Mouse (Mus musculus) liver, embryonic 12.5 days (tissue): ENCODE measurements at regions not wholly inside any gene's neighbourhood (a gene's known extent, or its start where the extent isn't known, plus 50 kb on each side); places are given as distances from the start of the nearest gene placed in this dataset.

ENCODE experiments used
- ATAC-seq: fragments of 200-750 bp; cut with Nextera tagmentation; 2 replicates; pipeline ENCODE4 v1.8.0; 2017; ENCODE audit warnings: moderate number of reproducible peaks, mild to moderate bottlenecking, moderate library complexity
- H3K27ac ChIP-seq: fragments of 300-500 bp; sonication (generic); 2 replicates; pipeline ENCODE4 v1.5.1; 2016; ENCODE audit warnings: mild to moderate bottlenecking
- H3K27me3 ChIP-seq: fragments of 300-500 bp; sonication (generic); replicated peaks from 2 replicates; pipeline ENCODE4 v1.6.1; 2016; ENCODE audit warnings: mild to moderate bottlenecking, moderate library complexity
- H3K36me3 ChIP-seq: fragments of 300-500 bp; sonication (generic); 2 replicates; pipeline ENCODE4 v1.6.1; 2016; ENCODE audit warnings: mild to moderate bottlenecking, moderate library complexity
- H3K4me1 ChIP-seq: fragments of 300-500 bp; sonication (generic); 2 replicates; pipeline ENCODE4 v1.6.1; 2016
- H3K4me2 ChIP-seq: fragments of 300-500 bp; sonication (generic); 2 replicates; pipeline ENCODE4 v1.6.1; 2016; ENCODE audit warnings: mild to moderate bottlenecking, moderate library complexity
- H3K4me3 ChIP-seq: fragments of 300-500 bp; sonication (generic); 2 replicates; pipeline ENCODE4 v1.5.1; 2016; ENCODE audit warnings: mild to moderate bottlenecking, moderate library complexity
- H3K9ac ChIP-seq: fragments of 300-500 bp; sonication (generic); 2 replicates; pipeline ENCODE4 v1.6.1; 2016; ENCODE audit warnings: mild to moderate bottlenecking, moderate library complexity
- H3K9me3 ChIP-seq: fragments of 300-500 bp; sonication (generic); replicated peaks from 2 replicates; pipeline ENCODE4 v1.6.1; 2016; ENCODE audit warnings: mild to moderate bottlenecking, moderate library complexity
- WGBS: fragments of 180-500 bp; shearing (Covaris S2); methylation state at CpG from one replicate; pipeline ENCODE4 v1.1.7; 2016; ENCODE audit not compliant: insufficient replicate concordance; 5-methylcytosine and 5-hydroxymethylcytosine counted together

GRCm38 (mm10) chr9:116415021-116415420 lies 239.9 kb upstream of the Tgfbr2 start:
- Histone ChIP-seq H3K9ac (no peak overlapping the region), H3K27ac (no peak overlapping the region), H3K4me2 (no peak overlapping the region), H3K4me3 (no peak overlapping the region), H3K4me1 (no peaks in the 10 kb centered on the region), H3K27me3 (no peaks in the 10 kb centered on the region), H3K36me3 (no peaks in the 10 kb centered on the region), H3K9me3 (no peaks in the 10 kb centered on the region)
- no peak for ATAC-seq
- 54% methylated on average over 4 of the region's 4 CpGs for WGBS

- Histone ChIP-seq H3K27me3 (no peaks in the 10 kb centered on the region), H3K36me3 (no peaks in the 10 kb centered on the region), H3K4me1 (no peaks in the 10 kb centered on the region), H3K27ac (no peak overlapping the region), H3K4me2 (no peak overlapping the region), H3K9ac (no peak overlapping the region), H3K4me3 (no peak overlapping the region), H3K9me3 (0 out of 2 replicates have a peak, but pooled peaks cover 4% of the 10 kb centered on the region)
- WGBS = 44% methylated on average over 5 of the region's 5 CpGs
- no peak for ATAC-seq
These were observed 235.9 kb upstream of the Tgfbr2 start for GRCm38 (mm10) chr9:116411067-116411466.

DNA sequence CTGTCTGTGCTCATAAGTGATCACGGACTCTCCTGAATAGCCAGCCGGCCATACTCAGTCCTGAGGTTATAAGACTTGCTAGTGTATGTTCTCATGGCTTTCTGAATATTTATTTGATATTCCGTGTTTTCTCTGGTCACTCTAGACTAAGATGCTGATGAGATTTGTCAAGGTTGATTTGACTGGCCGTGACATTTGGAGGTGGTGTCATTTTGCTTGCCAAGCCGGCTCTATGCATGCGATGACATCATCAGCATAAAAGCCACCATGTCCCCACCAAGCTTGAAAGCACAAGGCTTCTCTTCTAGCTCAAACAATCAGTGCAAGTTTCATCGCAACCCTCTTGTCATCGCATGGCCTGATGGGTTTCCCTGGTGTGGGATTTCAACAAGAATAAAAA lies 235.3 kb upstream of the Tgfbr2 start:
- 81% methylated on average over 8 of the region's 8 CpGs for WGBS
- H3K27me3 ChIP-seq = no peaks in the 10 kb centered on the region
- 0 out of 2 replicates have a peak, but pooled peaks cover 4% of the 10 kb centered on the region for H3K9me3 ChIP-seq
- ATAC-seq = no peak
- H3K4me3 ChIP-seq = no peak overlapping the region
- H3K9ac ChIP-seq = no peak overlapping the region
- no peaks in the 10 kb centered on the region for H3K36me3 ChIP-seq
- H3K27ac ChIP-seq = no peak overlapping the region
- no peaks in the 10 kb centered on the region for H3K4me1 ChIP-seq
- H3K4me2 ChIP-seq = no peak overlapping the region

- H3K4me3 ChIP-seq = no peak overlapping the region
- H3K4me2 ChIP-seq = no peak overlapping the region
- no peaks in the 10 kb centered on the region for H3K4me1 ChIP-seq
- ATAC-seq = no peak
- no peak overlapping the region for H3K9ac ChIP-seq
- no peak overlapping the region for H3K27ac ChIP-seq
- WGBS = 74% methylated on average over 2 of the region's 2 CpGs
- 0 out of 2 replicates have a peak, but pooled peaks cover 4% of the 10 kb centered on the region for H3K9me3 ChIP-seq
- H3K36me3 ChIP-seq = no peaks in the 10 kb centered on the region
- H3K27me3 ChIP-seq = no peaks in the 10 kb centered on the region
These were observed 233.0 kb upstream of the Tgfbr2 start for GRCm38 (mm10) chr9:116408116-116408515.

GRCm38 (mm10) chr9:116405051-116405450 lies 229.9 kb upstream of the Tgfbr2 start:
- no peak overlapping the region for H3K4me3 ChIP-seq
- no peaks in the 10 kb centered on the region for H3K36me3 ChIP-seq
- H3K9ac ChIP-seq = no peak overlapping the region
- H3K27me3 ChIP-seq = no peaks in the 10 kb centered on the region
- H3K9me3 ChIP-seq = peaks cover 4% of the 10 kb centered on the region; the same call in 1 of the 2 replicates
- WGBS = 69% methylated on average over 1 of the region's 1 CpGs
- no peak overlapping the region for H3K4me2 ChIP-seq
- H3K27ac ChIP-seq = no peak overlapping the region
- no peaks in the 10 kb centered on the region for H3K4me1 ChIP-seq
- ATAC-seq = no peak

- WGBS = 57% methylated on average over 7 of the region's 7 CpGs
- no peak for ATAC-seq
- Histone ChIP-seq H3K27ac (no peak overlapping the region), H3K4me3 (no peak overlapping the region), H3K36me3 (no peaks in the 10 kb centered on the region), H3K4me2 (no peak overlapping the region), H3K4me1 (no peaks in the 10 kb centered on the region), H3K27me3 (no peaks in the 10 kb centered on the region), H3K9ac (no peak overlapping the region), H3K9me3 (no peaks in the 10 kb centered on the region; the same call in 1 of the 2 replicates)
These were observed 226.7 kb upstream of the Tgfbr2 start for GRCm38 (mm10) chr9:116401821-116402220.

DNA sequence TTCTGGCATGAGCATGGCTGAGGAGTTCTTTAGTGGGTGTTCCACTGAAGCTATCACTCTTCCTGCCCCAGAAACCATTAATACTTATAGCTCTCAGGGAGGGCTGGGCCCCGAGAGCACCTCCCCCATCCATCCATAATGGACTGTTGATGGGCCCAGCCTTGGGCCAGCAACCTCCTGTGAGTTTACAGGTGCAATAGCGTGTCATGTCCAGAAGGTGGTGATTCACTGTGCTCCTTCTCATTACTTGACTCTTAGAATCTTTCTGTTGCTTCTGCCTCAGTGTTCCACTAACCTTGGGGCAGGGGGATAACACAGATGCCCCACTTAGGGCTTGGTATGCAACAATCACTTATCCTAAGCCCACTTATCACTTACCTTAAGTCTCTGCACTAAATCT lies 225.1 kb upstream of the Tgfbr2 start:
- no peaks in the 10 kb centered on the region for H3K36me3 ChIP-seq
- no peaks in the 10 kb centered on the region for H3K27me3 ChIP-seq
- H3K4me2 ChIP-seq = no peak overlapping the region
- no peaks in the 10 kb centered on the region for H3K4me1 ChIP-seq
- no peak overlapping the region for H3K27ac ChIP-seq
- H3K4me3 ChIP-seq = no peak overlapping the region
- no peaks in the 10 kb centered on the region; the same call in 1 of the 2 replicates for H3K9me3 ChIP-seq
- H3K9ac ChIP-seq = no peak overlapping the region
- ATAC-seq = no peak
- WGBS = 36% methylated on average over 2 of the region's 2 CpGs

- no peaks in the 10 kb centered on the region for H3K36me3 ChIP-seq
- no peak overlapping the region for H3K4me2 ChIP-seq
- no peaks in the 10 kb centered on the region for H3K27me3 ChIP-seq
- no peaks in the 10 kb centered on the region; the same call in 1 of the 2 replicates for H3K9me3 ChIP-seq
- 72% methylated on average over 1 of the region's 1 CpGs for whole genome bisulfite sequencing
- no peak overlapping the region for H3K27ac ChIP-seq
- H3K4me1 ChIP-seq = no peaks in the 10 kb centered on the region
- ATAC-seq = no peak
- no peak overlapping the region for H3K4me3 ChIP-seq
- H3K9ac ChIP-seq = no peak overlapping the region
These were observed 224.1 kb upstream of the Tgfbr2 start for GRCm38 (mm10) chr9:116399296-116399695.

DNA sequence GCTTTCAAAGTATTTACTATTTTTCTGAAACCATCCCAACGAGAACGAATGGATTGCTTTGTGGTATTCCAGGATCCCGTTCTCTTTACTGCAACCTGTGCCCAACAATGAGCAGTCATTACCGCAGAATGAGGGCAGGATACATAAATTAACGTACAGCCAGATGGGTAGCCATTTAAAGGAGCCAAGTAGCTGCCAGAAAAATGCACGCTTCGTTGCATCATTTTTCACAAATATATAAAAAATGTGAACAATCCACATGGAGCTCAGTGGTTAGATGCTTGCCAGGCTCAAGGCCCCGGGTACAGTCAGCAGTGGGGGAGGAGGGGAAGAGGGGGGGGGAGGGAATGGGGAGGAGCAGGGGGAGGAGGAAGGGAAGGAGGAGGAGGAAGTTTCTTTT lies 217.1 kb upstream of the Tgfbr2 start:
- ATAC-seq = no peak
- no peaks in the 10 kb centered on the region for H3K36me3 ChIP-seq
- no peak overlapping the region for H3K4me3 ChIP-seq
- H3K9me3 ChIP-seq = no peaks in the 10 kb centered on the region
- H3K4me1 ChIP-seq = no peaks in the 10 kb centered on the region; the same call in 1 of the 2 replicates
- no peak overlapping the region for H3K27ac ChIP-seq
- 79% methylated on average over 8 of the region's 8 CpGs for WGBS
- no peak overlapping the region for H3K4me2 ChIP-seq
- H3K27me3 ChIP-seq = no peaks in the 10 kb centered on the region
- H3K9ac ChIP-seq = no peak overlapping the region

- no peak overlapping the region for H3K27ac ChIP-seq
- H3K4me3 ChIP-seq = no peak overlapping the region
- no peak overlapping the region for H3K4me2 ChIP-seq
- ATAC-seq = no peak
- no peaks in the 10 kb centered on the region for H3K27me3 ChIP-seq
- 63% methylated on average over 3 of the region's 3 CpGs for WGBS
- H3K9me3 ChIP-seq = no peaks in the 10 kb centered on the region
- no peaks in the 10 kb centered on the region for H3K36me3 ChIP-seq
- no peak overlapping the region for H3K9ac ChIP-seq
- H3K4me1 ChIP-seq = peaks cover under 1% of the 10 kb centered on the region
These were observed 214.6 kb upstream of the Tgfbr2 start for GRCm38 (mm10) chr9:116389781-116390180.

DNA sequence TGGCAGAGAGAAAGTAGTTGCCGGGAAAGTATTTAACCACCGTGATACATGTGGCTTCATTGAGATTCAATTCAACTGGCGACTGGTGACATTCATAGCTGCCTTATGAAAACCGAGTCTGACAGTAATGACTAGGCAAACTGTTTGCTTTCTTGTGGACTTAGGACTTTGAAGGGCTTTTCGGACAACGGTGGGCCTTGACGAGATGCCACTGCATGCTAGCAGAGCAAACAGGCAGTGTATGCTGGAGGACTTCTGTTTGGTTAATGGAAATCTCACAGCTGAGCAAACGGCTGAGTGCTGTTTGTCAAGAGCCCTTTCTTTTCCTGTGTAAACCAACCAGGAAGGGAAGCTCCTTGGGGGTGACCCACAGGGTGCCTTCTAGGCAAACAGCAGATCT lies 213.7 kb upstream of the Tgfbr2 start:
- no peak for ATAC-seq

DNA sequence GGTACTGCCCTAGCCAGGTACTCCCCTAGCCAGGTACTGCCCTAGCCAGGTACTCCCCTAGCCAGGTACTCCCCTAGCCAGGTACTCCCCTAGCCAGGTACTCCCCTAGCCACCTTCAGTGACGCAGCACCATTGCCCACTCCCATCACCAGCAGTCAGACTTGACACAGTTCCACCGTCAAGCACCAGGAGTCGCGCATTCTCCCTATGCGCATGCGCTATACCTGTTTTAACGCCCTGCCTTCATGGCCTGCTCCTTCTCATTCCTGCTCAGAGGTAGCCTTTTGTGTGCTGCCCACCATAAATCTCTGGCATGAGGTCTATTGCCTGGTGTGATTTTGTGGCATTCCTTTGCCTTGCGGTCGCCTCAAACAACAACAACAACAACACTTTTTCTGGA lies 212.9 kb upstream of the Tgfbr2 start:
- H3K9me3 ChIP-seq = no peaks in the 10 kb centered on the region
- 89% methylated on average over 9 of the region's 9 CpGs for WGBS
- H3K27me3 ChIP-seq = no peaks in the 10 kb centered on the region
- H3K27ac ChIP-seq = no peak overlapping the region
- no peaks in the 10 kb centered on the region for H3K36me3 ChIP-seq
- H3K4me2 ChIP-seq = no peak overlapping the region
- H3K9ac ChIP-seq = no peak overlapping the region
- H3K4me3 ChIP-seq = no peak overlapping the region
- peaks cover 17% of the 10 kb centered on the region for H3K4me1 ChIP-seq
- ATAC-seq = no peak

More for the DNA sequence above, 213.7 kb upstream of the Tgfbr2 start:
- peaks cover 10% of the 10 kb centered on the region for H3K4me1 ChIP-seq
- WGBS = 52% methylated on average over 8 of the region's 8 CpGs
- H3K27ac ChIP-seq = no peak overlapping the region
- H3K9ac ChIP-seq = no peak overlapping the region; the same call in 1 of the 2 replicates
- no peaks in the 10 kb centered on the region for H3K36me3 ChIP-seq
- H3K4me3 ChIP-seq = no peak overlapping the region
- H3K9me3 ChIP-seq = no peaks in the 10 kb centered on the region
- H3K4me2 ChIP-seq = no peak overlapping the region
- H3K27me3 ChIP-seq = no peaks in the 10 kb centered on the region
